ENCODE assay signal across 10 mouse cellular contexts in the genomic region with DNA sequence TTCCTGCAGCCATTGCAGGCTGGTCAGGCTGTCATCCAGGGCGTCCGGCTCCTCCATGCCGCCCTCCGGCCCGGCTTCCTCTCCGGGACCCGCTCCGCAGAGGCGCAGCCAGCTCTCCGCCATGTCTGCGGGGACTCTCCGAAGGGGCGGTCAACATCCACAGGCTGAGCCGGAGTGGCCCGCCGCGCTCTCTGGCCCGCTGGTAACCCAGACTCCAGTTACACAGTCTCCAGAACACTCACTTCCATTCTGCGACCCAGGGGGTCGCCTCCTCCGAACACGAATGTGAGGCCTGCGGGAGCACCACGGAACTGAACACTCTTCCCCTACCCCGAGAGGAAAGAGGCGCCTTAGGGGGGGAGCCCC. TPM values are rescaled to one million over a fixed set of nuclear protein-coding genes. Genes with fewer than 3 reads are reported as not detected.
DNase-seq lines count a peak whose midpoint lies in the region; ATAC-seq and TF ChIP-seq lines count a peak whose summit lies in the region.
"Had no signal": no experiment of that assay in that cellular context is flagged by ENCODE, and none has a peak within 500 bp of the region (broad histone marks: within the 10 kb centered on the region; RNA-seq: fewer than 3 reads in every experiment).

No protein-coding gene starts in this region.

- no peaks in the 10 kb centered on the region for H3K36me3 ChIP-seq in kidney, embryonic 16.5 days (ENCODE audit: insufficient read depth, low read length)
- H3K36me3 ChIP-seq in forebrain, embryonic 10.5 days (replicated peaks), result peaks cover 4% of the 10 kb centered on the region; the same call in 1 of the 2 replicates
- peaks cover 10% of the 10 kb centered on the region; the same call in 1 of the 2 replicates for H3K36me3 ChIP-seq in limb, embryonic 12.5 days
- no peaks in the 10 kb centered on the region for H3K36me3 ChIP-seq in neural tube, embryonic 14.5 days (ENCODE audit: control insufficient read depth, insufficient read depth, low read length)

- H3K27ac ChIP-seq in kidney, embryonic 16.5 days (ENCODE audit: low read length), result peak overlapping the region; percentile 90
- 0 out of 2 replicates have a peak overlapping the region, but pooled peaks have one; percentile 92 for H3K27ac ChIP-seq in forebrain, embryonic 10.5 days
- H3K27ac ChIP-seq in limb, embryonic 12.5 days, result no peak overlapping the region
- H3K27ac ChIP-seq in neural tube, embryonic 14.5 days (ENCODE audit: low read depth, low read length), result no peak overlapping the region
- H3K27ac ChIP-seq in layer of hippocampus, adult 2 months, result no peak overlapping the region

- peak overlapping the region; percentile 65 for H3K4me3 ChIP-seq in kidney, embryonic 16.5 days (ENCODE audit: low read length)
- H3K4me3 ChIP-seq in forebrain, embryonic 10.5 days, result peak overlapping the region; percentile 75
- peak overlapping the region; percentile 60 for H3K4me3 ChIP-seq in limb, embryonic 12.5 days (replicated peaks)
- H3K4me3 ChIP-seq in neural tube, embryonic 14.5 days (ENCODE audit: low read depth, low read length), result peak overlapping the region; percentile 39
- H3K4me3 ChIP-seq in layer of hippocampus, adult 2 months, result no peak overlapping the region

- no peaks in the 10 kb centered on the region for H3K9me3 ChIP-seq in kidney, embryonic 16.5 days (ENCODE audit: low read length)
- H3K9me3 ChIP-seq in forebrain, embryonic 10.5 days, result no peaks in the 10 kb centered on the region
- H3K9me3 ChIP-seq in limb, embryonic 12.5 days, result no peaks in the 10 kb centered on the region
- no peaks in the 10 kb centered on the region for H3K9me3 ChIP-seq in neural tube, embryonic 14.5 days (ENCODE audit: control insufficient read depth, low read length)

- TF ChIP-seq CTCF in layer of hippocampus, adult 2 months (conservative IDR thresholded peaks at IDR 0.05), result no peak

- DNase-seq in kidney, postnatal 36 days, result no peak
- no peak for DNase-seq in forebrain, embryonic 10.5 days (ENCODE audit: extremely low spot score, low spot score)
- no peak for DNase-seq in layer of hippocampus, adult 2 months (ENCODE audit: low spot score in 2 of 2)
- no peak for DNase-seq in spleen, adult 18-20 months
- DNase-seq: cerebellum, adult 8-10 months had no signal

- WGBS in kidney, embryonic 16.5 days, result 4% methylated on average over 26 of the region's 26 CpGs
- 7% methylated on average over 26 of the region's 26 CpGs for WGBS in forebrain, embryonic 10.5 days
- WGBS in limb, embryonic 12.5 days, result 6% methylated on average over 26 of the region's 26 CpGs
- 10% methylated on average over 26 of the region's 26 CpGs for WGBS in neural tube, embryonic 14.5 days

- H3K9ac ChIP-seq in kidney, embryonic 16.5 days (replicated peaks; ENCODE audit: low read length), result peak overlapping the region; percentile 55
- H3K9ac ChIP-seq in limb, embryonic 12.5 days (replicated peaks), result peak overlapping the region; percentile 37; the same call in 1 of the 2 replicates
- no peak overlapping the region; the same call in 1 of the 2 replicates for H3K9ac ChIP-seq in neural tube, embryonic 14.5 days (replicated peaks; ENCODE audit: low read depth, low read length)

- peaks cover 82% of the 10 kb centered on the region for H3K4me1 ChIP-seq in kidney, embryonic 16.5 days (ENCODE audit: insufficient read depth, low read length)
- H3K4me1 ChIP-seq in forebrain, embryonic 10.5 days, result peaks cover 83% of the 10 kb centered on the region
- H3K4me1 ChIP-seq in limb, embryonic 12.5 days (replicated peaks), result peaks cover 57% of the 10 kb centered on the region
- H3K4me1 ChIP-seq in neural tube, embryonic 14.5 days (ENCODE audit: control insufficient read depth, insufficient read depth, low read length), result peaks cover 24% of the 10 kb centered on the region

- peak overlapping the region; percentile 99 for H3K4me2 ChIP-seq in kidney, embryonic 16.5 days (replicated peaks; ENCODE audit: low read depth, low read length)
- H3K4me2 ChIP-seq in limb, embryonic 12.5 days, result peak overlapping the region; percentile 96
- H3K4me2 ChIP-seq in neural tube, embryonic 14.5 days (ENCODE audit: low read depth, low read length), result peak overlapping the region; percentile 90

- H3K27me3 ChIP-seq in kidney, embryonic 16.5 days (ENCODE audit: insufficient read depth, low read length), result peaks cover 18% of the 10 kb centered on the region
- H3K27me3 ChIP-seq in forebrain, embryonic 10.5 days (ENCODE audit: poor library complexity, severe bottlenecking), result peaks cover 81% of the 10 kb centered on the region
- peaks cover 42% of the 10 kb centered on the region for H3K27me3 ChIP-seq in limb, embryonic 12.5 days
- H3K27me3 ChIP-seq in neural tube, embryonic 14.5 days (ENCODE audit: control insufficient read depth, insufficient read depth, low read length), result no peaks in the 10 kb centered on the region; the same call in 1 of the 2 replicates

- ATAC-seq in kidney, embryonic 16.5 days (ENCODE audit: low FRiP score, low TSS enrichment), result no peak
- ATAC-seq in limb, embryonic 12.5 days (ENCODE audit: insufficient number of reproducible peaks, insufficient read depth, low FRiP score, low TSS enrichment, low read depth), result no peak
- ATAC-seq in neural tube, embryonic 14.5 days (ENCODE audit: low read depth), result no peak
- ATAC-seq in monocyte, adult 5-6 weeks (replicated peaks; ENCODE audit: insufficient number of reproducible peaks, low FRiP score, low TSS enrichment, poor library complexity, severe bottlenecking), result no peak

RNA-seq across cellular contexts. Expression of gene Foxj1, which starts 0.8 kb away (rescaled TPM):
- 2.7 and 3.5 TPM in 2 replicates for polyA plus RNA-seq in kidney, embryonic 16.5 days (2015; fragmentation: Nextera tagmentation; extraction: Ambion mirVana)
- polyA plus RNA-seq in forebrain, embryonic 10.5 days (2016; fragmentation: Nextera tagmentation; extraction: Ambion mirVana), result 3.3 and 4.4 TPM in 2 replicates
- polyA plus RNA-seq in limb, embryonic 12.5 days (2016; fragmentation: Nextera tagmentation; extraction: Ambion mirVana), result 0.18 TPM in 2 replicates
- 5.0 and 7.3 TPM in 2 replicates for polyA plus RNA-seq in neural tube, embryonic 14.5 days (2014; fragmentation: Nextera tagmentation; extraction: Ambion mirVana)
- total RNA-seq in layer of hippocampus, adult 2 months (2021), result 1 to 10 TPM; 4.3 to 5.9 TPM
- total RNA-seq in monocyte, adult 5-6 weeks (2017), result 0.19 to 0.39 TPM in 2 of 3 replicates, not detected in the other
- total RNA-seq: hematopoietic stem cell, adult 5-6 weeks had no signal

RNA-seq across cellular contexts. Expression of gene Exoc7, which starts 27.4 kb away (rescaled TPM):
- 71.5 and 72.5 TPM in 2 replicates for polyA plus RNA-seq in kidney, embryonic 16.5 days (2015; fragmentation: Nextera tagmentation; extraction: Ambion mirVana)
- 56.5 and 60.5 TPM in 2 replicates for polyA plus RNA-seq in forebrain, embryonic 10.5 days (2016; fragmentation: Nextera tagmentation; extraction: Ambion mirVana)
- 77.6 and 82.8 TPM in 2 replicates for polyA plus RNA-seq in limb, embryonic 12.5 days (2016; fragmentation: Nextera tagmentation; extraction: Ambion mirVana)
- polyA plus RNA-seq in neural tube, embryonic 14.5 days (2014; fragmentation: Nextera tagmentation; extraction: Ambion mirVana), result 112 and 129 TPM in 2 replicates
- 10 to 100 TPM; 83.2 to 94.8 TPM for total RNA-seq in layer of hippocampus, adult 2 months (2021)
- total RNA-seq in monocyte, adult 5-6 weeks (2017), result 39.7 to 67.5 TPM (median 48.1 TPM) in 3 replicates

RNA-seq across cellular contexts. Expression of gene Galr2, which starts 53.7 kb away (rescaled TPM):
- 0.14 and 0.19 TPM in 2 replicates for polyA plus RNA-seq in kidney, embryonic 16.5 days (2015; fragmentation: Nextera tagmentation; extraction: Ambion mirVana)
- 0.07 TPM in 2 replicates for polyA plus RNA-seq in forebrain, embryonic 10.5 days (2016; fragmentation: Nextera tagmentation; extraction: Ambion mirVana)
- polyA plus RNA-seq in limb, embryonic 12.5 days (2016; fragmentation: Nextera tagmentation; extraction: Ambion mirVana), result 0.20 TPM in 1 of 2 replicates, not detected in the other
- 0.22 and 0.46 TPM in 2 replicates for polyA plus RNA-seq in neural tube, embryonic 14.5 days (2014; fragmentation: Nextera tagmentation; extraction: Ambion mirVana)
- total RNA-seq in layer of hippocampus, adult 2 months (2021), result not detected
- total RNA-seq in monocyte, adult 5-6 weeks (2017), result not detected in 3 replicates
- total RNA-seq: hematopoietic stem cell, adult 5-6 weeks had no signal

Comparison
In these comparisons a context has a peak if more than half of its experiments do, and no peak if none do; other contexts are left out.
1. H3K27ac ChIP-seq: peak in kidney, embryonic 16.5 days (single experiment) and forebrain, embryonic 10.5 days (single experiment); none in limb, embryonic 12.5 days (single experiment), neural tube, embryonic 14.5 days (single experiment) and layer of hippocampus, adult 2 months (single experiment).
2. Peak in every context shown above with its lines, with median percentiles within 50 percentile points of each other: H3K4me2 ChIP-seq.